Mouse (Mus musculus): ENCODE data around the gene Rassf4. TPM values are rescaled to one million over a fixed set of nuclear protein-coding genes. Genes with fewer than 3 reads are reported as not detected.
"Not testable (repeated sequence)": the region's sequence is repeated elsewhere in the genome, so short reads cannot be mapped to it uniquely, and the experiment has no call there.

Gene Rassf4
- polyA plus RNA-seq, 1 experiment from 2014 or later: 19.4 TPM

DNA sequence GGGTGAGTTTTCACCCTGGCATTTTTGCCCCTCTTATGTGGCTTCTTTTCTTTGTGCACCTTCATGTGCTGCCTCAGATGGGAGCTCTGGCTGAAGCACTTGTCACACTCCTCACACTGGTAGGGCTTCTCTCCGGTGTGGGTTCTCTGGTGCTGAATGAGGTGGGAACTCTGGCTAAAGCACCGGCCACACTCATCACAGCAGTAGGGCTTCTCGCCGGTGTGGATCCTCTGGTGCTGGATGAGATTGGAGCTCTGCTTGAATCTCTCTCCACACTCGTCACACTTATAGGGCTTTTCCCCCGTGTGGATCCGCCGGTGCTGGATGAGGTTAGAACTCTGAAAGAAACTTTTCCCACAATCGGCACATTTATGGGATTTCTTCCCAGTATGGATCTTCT, 47.3 kb downstream of the Rassf4 start:
- not testable (repeated sequence) for DNase-seq; H3K27ac ChIP-seq (replicated peaks; ENCODE audit: low read depth, low read length); H3K9me3 ChIP-seq (ENCODE audit: control insufficient read depth, low read length); H3K27me3 ChIP-seq (ENCODE audit: control insufficient read depth, insufficient read depth, low read length); H3K4me2 ChIP-seq (ENCODE audit: low read length); H3K4me3 ChIP-seq (replicated peaks; ENCODE audit: low read depth, low read length); H3K4me1 ChIP-seq (ENCODE audit: control insufficient read depth, insufficient read depth, low read length); ATAC-seq (ENCODE audit: low FRiP score, low TSS enrichment); H3K9ac ChIP-seq (replicated peaks; ENCODE audit: low read length)
- WGBS: 99% methylated on average over 9 of the region's 9 CpGs
- peaks cover 25% of the 10 kb centered on the region for H3K36me3 ChIP-seq (ENCODE audit: control insufficient read depth, insufficient read depth, low read length)

DNA sequence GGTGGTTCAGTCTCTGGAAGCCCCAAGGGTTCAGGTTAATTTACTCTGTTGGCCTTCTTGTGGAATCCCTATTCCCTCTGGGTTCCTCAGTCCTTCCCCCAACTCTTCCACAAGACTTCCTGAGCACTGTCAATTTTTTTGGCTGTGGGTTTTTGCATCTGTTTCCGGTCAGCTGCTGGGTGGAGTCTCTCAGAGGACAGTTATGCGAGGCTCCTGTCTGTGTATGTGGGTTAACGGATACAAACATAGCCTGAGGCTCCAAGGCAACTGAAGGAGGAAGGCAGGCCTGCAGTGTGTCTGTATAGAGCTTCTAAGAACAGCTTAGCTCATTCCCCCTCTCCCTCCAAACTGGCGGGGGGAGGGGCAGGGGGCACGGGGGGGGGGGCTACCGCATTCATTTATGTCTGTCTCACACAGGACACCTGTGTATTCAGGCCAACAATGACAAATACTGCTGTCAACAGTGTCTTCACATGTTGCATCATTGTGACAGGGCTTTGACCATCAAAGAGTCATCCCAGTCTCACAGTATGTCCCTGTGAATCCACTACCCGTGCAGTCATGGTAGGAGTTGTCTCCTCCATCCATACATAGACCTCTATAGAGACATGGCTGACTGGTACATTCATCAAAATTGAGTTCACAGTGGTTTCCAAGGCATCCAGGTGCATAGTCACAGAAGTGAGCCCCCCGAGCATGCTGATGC, 52.3 kb downstream of the Rassf4 start:
- Histone ChIP-seq H3K36me3 (ENCODE audit: control insufficient read depth, insufficient read depth, low read length) (peaks cover 18% of the 10 kb centered on the region), H3K27me3 (ENCODE audit: control insufficient read depth, insufficient read depth, low read length) (no peaks in the 10 kb centered on the region), H3K4me1 (ENCODE audit: control insufficient read depth, insufficient read depth, low read length) (no peaks in the 10 kb centered on the region), H3K9ac (replicated peaks; ENCODE audit: low read length) (no peak overlapping the region), H3K4me2 (ENCODE audit: low read length) (no peak overlapping the region), H3K27ac (replicated peaks; ENCODE audit: low read depth, low read length) (no peak overlapping the region), H3K4me3 (replicated peaks; ENCODE audit: low read depth, low read length) (no peak overlapping the region), H3K9me3 (ENCODE audit: control insufficient read depth, low read length) (no peaks in the 10 kb centered on the region)
- no peak for DNase-seq
- no peak for ATAC-seq (ENCODE audit: low FRiP score, low TSS enrichment)
- 72% methylated on average over 8 of the region's 8 CpGs for WGBS

DNA sequence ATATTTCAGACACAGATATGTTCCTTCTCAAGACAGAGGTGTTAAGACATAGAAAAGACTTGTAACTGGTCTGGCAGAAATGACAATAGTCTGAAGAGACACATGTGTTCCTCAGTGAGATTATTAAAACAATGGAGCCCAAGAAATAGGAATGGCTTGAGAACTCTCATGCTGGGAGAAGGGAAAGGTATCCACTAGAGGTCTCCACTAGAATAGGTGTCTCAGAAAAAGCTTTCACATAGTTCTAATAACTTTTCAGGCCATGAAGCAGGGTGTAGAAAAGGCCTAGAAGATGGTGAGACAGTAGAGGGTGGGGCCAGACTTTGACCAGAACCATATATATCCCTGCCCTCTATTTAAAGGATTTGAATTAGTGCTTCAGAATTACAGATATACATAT, 55.7 kb downstream of the Rassf4 start:
- H3K27ac ChIP-seq (replicated peaks; ENCODE audit: low read depth, low read length): no peak overlapping the region
- ATAC-seq (ENCODE audit: low FRiP score, low TSS enrichment) (no peak), DNase-seq (no peak)
- no peaks in the 10 kb centered on the region for H3K36me3 ChIP-seq (ENCODE audit: control insufficient read depth, insufficient read depth, low read length)
- H3K9me3 ChIP-seq (ENCODE audit: control insufficient read depth, low read length): no peaks in the 10 kb centered on the region
- no peak overlapping the region for H3K9ac ChIP-seq (replicated peaks; ENCODE audit: low read length)
- H3K4me1 ChIP-seq (ENCODE audit: control insufficient read depth, insufficient read depth, low read length): no peaks in the 10 kb centered on the region
- no peaks in the 10 kb centered on the region for H3K27me3 ChIP-seq (ENCODE audit: control insufficient read depth, insufficient read depth, low read length)
- no peak overlapping the region for H3K4me2 ChIP-seq (ENCODE audit: low read length)
- H3K4me3 ChIP-seq (replicated peaks; ENCODE audit: low read depth, low read length): no peak overlapping the region

DNA sequence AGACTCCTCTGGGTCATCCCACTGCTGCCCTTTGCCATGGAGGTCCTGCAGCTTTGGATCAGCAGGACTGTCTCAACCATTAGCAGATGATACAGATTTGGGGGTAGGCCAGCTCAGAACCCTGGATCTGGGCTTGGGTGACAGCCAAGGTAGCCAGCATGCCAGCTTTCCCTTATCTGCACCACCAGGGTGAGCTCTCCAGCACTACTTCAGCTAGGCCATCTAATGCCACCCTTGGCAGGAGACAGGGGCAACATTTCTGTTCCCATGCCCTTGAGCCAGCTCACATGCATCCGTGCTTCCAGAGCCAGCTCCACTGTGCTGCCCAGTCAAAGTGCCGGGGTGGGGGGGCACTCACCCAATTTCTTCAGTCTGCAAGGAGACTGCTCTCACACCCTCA, 58.0 kb downstream of the Rassf4 start:
- H3K9me3 ChIP-seq (ENCODE audit: control insufficient read depth, low read length): no peaks in the 10 kb centered on the region
- H3K4me3 ChIP-seq (replicated peaks; ENCODE audit: low read depth, low read length): no peak overlapping the region
- no peak overlapping the region for H3K4me2 ChIP-seq (ENCODE audit: low read length)
- H3K36me3 ChIP-seq (ENCODE audit: control insufficient read depth, insufficient read depth, low read length): no peaks in the 10 kb centered on the region
- no peaks in the 10 kb centered on the region for H3K27me3 ChIP-seq (ENCODE audit: control insufficient read depth, insufficient read depth, low read length)
- H3K4me1 ChIP-seq (ENCODE audit: control insufficient read depth, insufficient read depth, low read length): no peaks in the 10 kb centered on the region
- ATAC-seq (ENCODE audit: low FRiP score, low TSS enrichment) (no peak), DNase-seq (no peak)
- no peak overlapping the region for H3K27ac ChIP-seq (replicated peaks; ENCODE audit: low read depth, low read length)
- WGBS: 85% methylated on average over 2 of the region's 2 CpGs
- H3K9ac ChIP-seq (replicated peaks; ENCODE audit: low read length): no peak overlapping the region

DNA sequence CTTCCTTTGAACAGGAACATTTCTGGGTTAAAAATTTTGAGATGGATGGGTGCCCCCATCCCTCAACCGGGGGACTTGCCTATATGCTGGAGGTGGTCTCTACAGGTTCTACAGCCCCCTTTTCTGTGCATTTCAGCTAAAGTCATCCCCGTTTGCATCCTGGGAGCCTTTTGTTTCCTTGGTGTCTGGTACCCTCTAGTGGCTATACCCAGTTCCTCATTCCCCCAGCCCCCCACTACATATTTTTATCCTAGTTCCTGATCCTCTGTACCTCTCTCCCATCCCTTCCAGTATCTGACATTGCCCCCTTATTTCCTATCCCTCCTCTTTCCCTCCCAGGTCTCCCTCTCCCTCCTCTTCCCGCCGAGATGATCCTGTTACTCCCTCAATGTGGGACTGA, 66.5 kb downstream of the Rassf4 start:
- 51% methylated on average over 4 of the region's 4 CpGs for WGBS
- DNase-seq: peak; percentile 19
- no peaks in the 10 kb centered on the region for H3K4me1 ChIP-seq (ENCODE audit: control insufficient read depth, insufficient read depth, low read length)
- H3K4me2 ChIP-seq (ENCODE audit: low read length): no peak overlapping the region
- no peaks in the 10 kb centered on the region for H3K9me3 ChIP-seq (ENCODE audit: control insufficient read depth, low read length)
- H3K36me3 ChIP-seq (ENCODE audit: control insufficient read depth, insufficient read depth, low read length): no peaks in the 10 kb centered on the region
- no peaks in the 10 kb centered on the region for H3K27me3 ChIP-seq (ENCODE audit: control insufficient read depth, insufficient read depth, low read length)
- no peak for ATAC-seq (ENCODE audit: low FRiP score, low TSS enrichment)
- H3K27ac ChIP-seq (replicated peaks; ENCODE audit: low read depth, low read length): no peak overlapping the region
- H3K9ac ChIP-seq (replicated peaks; ENCODE audit: low read length): no peak overlapping the region
- no peak overlapping the region for H3K4me3 ChIP-seq (replicated peaks; ENCODE audit: low read depth, low read length)

DNA sequence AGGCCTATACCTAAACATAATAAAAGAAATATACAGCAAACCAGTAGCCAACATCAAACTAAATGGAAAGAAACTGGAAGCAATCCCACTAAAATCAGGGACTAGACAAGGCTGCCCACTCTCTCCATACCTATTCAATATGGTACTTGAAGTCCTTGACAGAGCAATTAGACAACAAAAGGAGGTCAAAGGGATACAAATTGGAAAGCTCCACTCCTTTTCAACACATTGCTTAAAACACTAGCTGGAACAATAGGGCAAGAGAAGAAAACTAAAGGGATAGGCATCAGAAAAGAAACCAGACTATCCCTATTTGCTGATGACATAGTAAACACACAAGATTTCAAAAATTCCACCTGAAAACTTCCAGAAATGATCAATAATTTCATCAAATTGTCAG, 72.8 kb downstream of the Rassf4 start:
- not testable (repeated sequence) for H3K9ac ChIP-seq (replicated peaks; ENCODE audit: low read length); H3K9me3 ChIP-seq (ENCODE audit: control insufficient read depth, low read length); ATAC-seq (ENCODE audit: low FRiP score, low TSS enrichment); H3K4me1 ChIP-seq (ENCODE audit: control insufficient read depth, insufficient read depth, low read length); H3K27me3 ChIP-seq (ENCODE audit: control insufficient read depth, insufficient read depth, low read length); H3K27ac ChIP-seq (replicated peaks; ENCODE audit: low read depth, low read length); H3K4me3 ChIP-seq (replicated peaks; ENCODE audit: low read depth, low read length); DNase-seq; H3K36me3 ChIP-seq (ENCODE audit: control insufficient read depth, insufficient read depth, low read length); H3K4me2 ChIP-seq (ENCODE audit: low read length)

DNA sequence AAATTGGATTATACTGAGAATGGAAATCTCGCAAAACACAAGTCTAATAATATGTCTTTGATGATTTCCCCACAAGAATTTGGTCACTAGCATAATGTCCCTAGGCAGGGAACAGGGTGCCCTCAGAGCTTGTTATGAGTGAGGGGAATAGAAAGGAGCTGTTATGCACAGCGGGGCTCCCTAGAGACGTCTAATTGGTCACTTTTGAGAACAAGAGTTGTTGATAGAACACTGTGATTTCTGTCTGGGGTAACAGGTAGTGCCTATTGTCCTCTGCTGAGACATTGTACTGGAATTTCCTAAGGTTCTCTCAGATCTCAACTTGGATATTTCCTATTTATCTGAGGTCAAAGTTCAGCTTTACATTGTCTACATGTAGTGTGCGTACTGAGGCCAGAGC, 89.7 kb downstream of the Rassf4 start, which contains the start of gene Olfr215:
TSS of gene Olfr215 (minus strand) at position 101 of the 400 bp plus-strand sequence.
- peak; percentile 7 for DNase-seq
- 44% methylated on average over 4 of the region's 4 CpGs for WGBS

More for the DNA sequence above, 89.7 kb downstream of the Rassf4 start, which contains the start of gene Olfr215:
- Histone ChIP-seq H3K4me1 (ENCODE audit: control insufficient read depth, insufficient read depth, low read length) (no peaks in the 10 kb centered on the region; the same call in 1 of the 2 replicates), H3K4me2 (ENCODE audit: low read length) (no peak within 1 kb of the TSS), H3K36me3 (ENCODE audit: control insufficient read depth, insufficient read depth, low read length) (no peaks in the 10 kb centered on the region), H3K4me3 (replicated peaks; ENCODE audit: low read depth, low read length) (no peak within 1 kb of the TSS), H3K9me3 (ENCODE audit: control insufficient read depth, low read length) (no peaks in the 10 kb centered on the region), H3K27me3 (ENCODE audit: control insufficient read depth, insufficient read depth, low read length) (no peaks in the 10 kb centered on the region), H3K9ac (replicated peaks; ENCODE audit: low read length) (no peak within 1 kb of the TSS), H3K27ac (replicated peaks; ENCODE audit: low read depth, low read length) (no peak within 1 kb of the TSS)
- no peak for ATAC-seq (ENCODE audit: low FRiP score, low TSS enrichment)

Small RNAs within 50 kb of the gene (microRNA-seq; reads per million reads assigned to microRNA genes)
- gene Mir7043: 2.1 reads per million, percentile 12 among the genes with 10 or more reads in this experiment

Other genes with a start within 250 kb of the Rassf4 start
- gene Alox5, start 212.8 kb downstream of the Rassf4 start, polyA plus RNA-seq (2014; fragmentation: Nextera tagmentation; extraction: Ambion mirVana): 0.36 and 0.38 TPM in 2 replicates
- gene Olfr211, start 184.9 kb downstream of the Rassf4 start, polyA plus RNA-seq (2014; fragmentation: Nextera tagmentation; extraction: Ambion mirVana): not detected in 2 replicates
- not detected in 2 replicates for gene Olfr212, start 167.4 kb downstream of the Rassf4 start, polyA plus RNA-seq (2014; fragmentation: Nextera tagmentation; extraction: Ambion mirVana)
- not detected in 2 replicates for gene Olfr213, start 135.5 kb downstream of the Rassf4 start, polyA plus RNA-seq (2014; fragmentation: Nextera tagmentation; extraction: Ambion mirVana)
- gene Gm5580, start 122.8 kb downstream of the Rassf4 start, polyA plus RNA-seq (2014; fragmentation: Nextera tagmentation; extraction: Ambion mirVana): 0.31 and 0.58 TPM in 2 replicates
- gene Olfr214, start 119.7 kb downstream of the Rassf4 start, polyA plus RNA-seq (2014; fragmentation: Nextera tagmentation; extraction: Ambion mirVana): not detected in 2 replicates
- gene Olfr215, start 89.8 kb downstream of the Rassf4 start, polyA plus RNA-seq (2014; fragmentation: Nextera tagmentation; extraction: Ambion mirVana): not detected in 2 replicates
- gene Zfp422, start 45.0 kb downstream of the Rassf4 start, polyA plus RNA-seq (2014; fragmentation: Nextera tagmentation; extraction: Ambion mirVana): 163 and 207 TPM in 2 replicates
- 4.7 and 7.3 TPM in 2 replicates for gene Depp1, start 23.3 kb downstream of the Rassf4 start, polyA plus RNA-seq (2014; fragmentation: Nextera tagmentation; extraction: Ambion mirVana)
- 0.07 and 0.14 TPM in 2 replicates for gene Tmem72, start 43.0 kb upstream of the Rassf4 start, polyA plus RNA-seq (2014; fragmentation: Nextera tagmentation; extraction: Ambion mirVana)